Mouse (Mus musculus) limb, embryonic 14.5 days (tissue): Measurements from ENCODE around the gene Ulk4. TPM values are rescaled to one million over a fixed set of nuclear protein-coding genes. Genes with fewer than 3 reads are reported as not detected.

ENCODE experiments used
- ATAC-seq: fragments of 200-750 bp; cut with Nextera tagmentation; 2 replicates; pipeline ENCODE4 v1.8.0; 2017; ENCODE audit warnings: low read depth, moderate number of reproducible peaks, moderate TSS enrichment; ENCODE audit not compliant: low FRiP score
- DNase-seq: peaks from one replicate; pipeline ENCODE4 v3.0.0-alpha.2; 2015; ENCODE audit warnings: low spot score
- H3K27ac ChIP-seq: fragments of 300-500 bp; sonication (generic); replicated peaks from 2 replicates; pipeline ENCODE4 v1.5.1; 2014; ENCODE audit warnings: low read depth, mild to moderate bottlenecking, low read length, moderate library complexity, mixed read lengths
- H3K27me3 ChIP-seq: fragments of 300-500 bp; sonication (generic); 2 replicates; pipeline ENCODE4 v1.6.1; 2014; ENCODE audit warnings: low read length, mixed read lengths; ENCODE audit not compliant: control insufficient read depth, insufficient read depth
- H3K36me3 ChIP-seq: fragments of 300-500 bp; sonication (generic); 2 replicates; pipeline ENCODE4 v1.6.1; 2014; ENCODE audit warnings: mild to moderate bottlenecking, low read length, moderate library complexity, mixed read lengths; ENCODE audit not compliant: control insufficient read depth, insufficient read depth
- H3K4me1 ChIP-seq: fragments of 300-500 bp; sonication (generic); 2 replicates; pipeline ENCODE4 v1.6.1; 2014; ENCODE audit warnings: antibody characterized with exemption, low read length, mixed read lengths; ENCODE audit not compliant: control insufficient read depth, insufficient read depth
- H3K4me2 ChIP-seq: fragments of 300-500 bp; sonication (generic); replicated peaks from 2 replicates; pipeline ENCODE4 v1.6.1; 2014; ENCODE audit warnings: low read depth, mild to moderate bottlenecking, low read length, moderate library complexity; ENCODE audit not compliant: severe bottlenecking
- H3K4me3 ChIP-seq: fragments of 300-500 bp; sonication (generic); replicated peaks from 2 replicates; pipeline ENCODE4 v1.5.1; 2014; ENCODE audit warnings: low read length
- H3K9ac ChIP-seq: fragments of 300-500 bp; sonication (generic); 2 replicates; pipeline ENCODE4 v1.6.1; 2014; ENCODE audit warnings: mild to moderate bottlenecking, low read depth, low read length, moderate library complexity; ENCODE audit not compliant: severe bottlenecking
- H3K9me3 ChIP-seq: fragments of 300-500 bp; sonication (generic); 2 replicates; pipeline ENCODE4 v1.6.1; 2016; ENCODE audit warnings: low read length; ENCODE audit not compliant: control insufficient read depth
- POLR2A ChIP-seq: fragments of 200-500 bp; IDR thresholded peaks from 2 replicates; pipeline ENCODE4 v1.8.0; 2012; ENCODE audit warnings: inconsistent platforms, mild to moderate bottlenecking, moderate library complexity, borderline replicate concordance; ENCODE audit not compliant: insufficient read depth, insufficient read length; ENCODE audit errors: extremely low read depth
- WGBS: fragments of 180-500 bp; shearing (Covaris S2); extraction: QIAGEN DNeasy Blood & Tissue Kit; methylation state at CpG from one replicate; pipeline ENCODE4 v1.1.7; 2014; 5-methylcytosine and 5-hydroxymethylcytosine counted together
- polyA plus RNA-seq, 2 experiments: library from polyadenylated mRNA; depleted of rRNA in 1 of 2; stranded (reverse) in 1 of 2; unstranded in 1 of 2; fragments of >200 nt; fragmentation: Nextera tagmentation in 1 of 2; extraction: Ambion mirVana in 1 of 2; gene quantifications; 2 replicates each; pipeline versions ENCODE4 v1.2.1 to v1.2.3; 2012 to 2014

The Ulk4 gene
- polyA plus RNA-seq, 2 experiments, result 6.4 to 123 TPM

DNA sequence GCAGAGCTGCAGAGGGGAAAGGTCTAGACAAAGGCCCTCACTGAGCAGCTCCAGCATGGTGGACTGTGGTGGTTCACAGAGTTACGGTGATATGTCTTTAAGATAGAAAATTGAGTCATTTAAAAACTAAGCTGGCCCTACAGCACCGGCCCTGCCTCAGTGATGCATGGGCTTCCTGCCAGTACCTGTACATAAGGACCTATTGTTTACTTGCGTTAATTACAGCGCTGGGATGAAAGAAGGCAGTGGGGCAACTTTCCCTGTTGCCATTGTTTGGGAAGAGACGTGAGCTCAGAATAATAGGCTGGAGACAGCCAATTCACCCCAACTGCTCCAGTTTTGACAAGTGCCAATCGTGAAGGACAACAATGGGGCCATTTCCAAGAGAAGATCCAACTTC is 344.6 kb downstream of the Ulk4 start:
- no peak overlapping the region for H3K4me2 ChIP-seq
- no peak overlapping the region for H3K4me3 ChIP-seq
- H3K9ac ChIP-seq, result no peak overlapping the region
- no peak for TF ChIP-seq POLR2A
- no peak for ATAC-seq
- no peaks in the 10 kb centered on the region for H3K27me3 ChIP-seq
- H3K9me3 ChIP-seq, result no peaks in the 10 kb centered on the region
- no peak for DNase-seq
- H3K4me1 ChIP-seq, result peaks cover 21% of the 10 kb centered on the region
- no peak overlapping the region for H3K27ac ChIP-seq
- 73% methylated on average over 6 of the region's 6 CpGs for WGBS
- no peaks in the 10 kb centered on the region for H3K36me3 ChIP-seq

DNA sequence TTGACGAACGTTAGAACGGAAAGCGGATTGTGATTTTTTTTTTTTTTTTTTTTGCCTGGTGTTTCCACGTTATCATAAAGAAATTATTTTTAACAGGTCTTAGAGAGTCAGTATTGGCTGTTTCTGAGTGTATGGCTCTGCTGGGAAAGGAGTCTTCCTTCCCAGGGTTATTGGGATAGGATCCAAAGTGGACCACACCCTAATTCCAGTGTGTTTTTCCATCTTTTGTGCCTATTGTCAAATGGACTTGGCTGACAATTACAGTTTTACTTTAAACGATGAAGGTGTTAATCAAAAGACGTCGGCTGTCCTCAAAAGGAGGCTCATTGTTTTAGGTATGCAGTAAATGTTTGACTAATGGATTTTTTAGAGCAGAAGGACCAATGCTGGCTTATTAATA is 346.2 kb downstream of the Ulk4 start:
- Histone ChIP-seq H3K27ac (no peak overlapping the region), H3K4me2 (no peak overlapping the region), H3K4me3 (no peak overlapping the region), H3K36me3 (no peaks in the 10 kb centered on the region), H3K9ac (no peak overlapping the region), H3K4me1 (peaks cover 8% of the 10 kb centered on the region), H3K9me3 (no peaks in the 10 kb centered on the region), H3K27me3 (no peaks in the 10 kb centered on the region)
- no peak for DNase-seq
- 77% methylated on average over 8 of the region's 8 CpGs for WGBS
- ATAC-seq, result no peak
- no peak for TF ChIP-seq POLR2A

DNA sequence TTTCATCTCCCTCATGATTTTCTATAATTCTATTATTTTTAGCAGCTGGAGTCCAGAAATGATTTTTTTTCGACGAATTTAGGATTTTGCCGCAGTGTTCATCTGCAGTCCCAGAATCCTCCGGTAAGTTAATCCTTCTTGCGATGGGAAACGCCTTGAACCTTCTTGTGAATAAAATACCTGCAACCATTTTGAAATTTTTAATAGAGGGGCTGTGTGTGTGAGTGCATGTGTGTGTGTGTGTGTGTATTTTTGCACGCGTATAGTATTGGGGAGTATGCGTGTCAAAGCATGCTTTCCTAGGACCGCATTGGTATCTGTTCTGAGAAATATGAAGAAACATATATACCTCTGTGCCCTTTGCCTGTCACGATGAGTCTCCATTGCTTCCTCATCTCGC is 347.0 kb downstream of the Ulk4 start:
- H3K9ac ChIP-seq, result no peak overlapping the region
- no peaks in the 10 kb centered on the region for H3K27me3 ChIP-seq
- H3K27ac ChIP-seq, result no peak overlapping the region
- no peaks in the 10 kb centered on the region for H3K36me3 ChIP-seq
- 93% methylated on average over 12 of the region's 12 CpGs for WGBS
- no peak for TF ChIP-seq POLR2A
- 0 out of 2 replicates have a peak, but pooled peaks cover 2% of the 10 kb centered on the region for H3K4me1 ChIP-seq
- H3K4me3 ChIP-seq, result no peak overlapping the region
- no peak for DNase-seq
- no peaks in the 10 kb centered on the region for H3K9me3 ChIP-seq
- ATAC-seq, result no peak
- H3K4me2 ChIP-seq, result no peak overlapping the region

DNA sequence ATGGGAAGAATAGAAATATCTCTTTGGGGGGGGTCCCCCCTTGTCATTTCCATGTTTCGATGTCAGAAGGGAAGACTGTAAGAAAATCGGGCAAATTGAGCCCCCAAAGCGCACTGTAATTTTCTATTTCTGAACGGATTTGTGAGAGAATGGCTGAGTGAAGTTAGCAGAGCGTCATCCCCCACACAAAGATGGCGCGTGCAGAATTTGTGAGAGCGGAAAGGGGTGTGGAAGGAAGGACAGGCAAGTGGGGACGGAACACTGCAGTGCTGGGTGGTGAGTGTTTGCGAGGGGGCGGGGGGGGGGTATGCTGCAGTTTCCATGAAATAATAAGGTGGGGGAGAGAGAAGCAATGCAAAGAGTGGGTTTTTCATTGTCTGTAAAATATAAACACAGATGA is 347.9 kb downstream of the Ulk4 start, which contains the start of gene Ctnnb1:
TSS of gene Ctnnb1 (plus strand) at position 136 of the 400 bp plus-strand sequence.
- WGBS, result 73% methylated on average over 11 of the region's 11 CpGs
- ATAC-seq, result no peak
- Histone ChIP-seq H3K4me1 (0 out of 2 replicates have a peak, but pooled peaks cover 2% of the 10 kb centered on the region), H3K36me3 (no peaks in the 10 kb centered on the region), H3K4me3 (no peak within 1 kb of the TSS), H3K27ac (no peak within 1 kb of the TSS), H3K9me3 (no peaks in the 10 kb centered on the region), H3K4me2 (no peak within 1 kb of the TSS), H3K27me3 (no peaks in the 10 kb centered on the region), H3K9ac (no peak within 1 kb of the TSS)
- no peak for TF ChIP-seq POLR2A
- no peak for DNase-seq

DNA sequence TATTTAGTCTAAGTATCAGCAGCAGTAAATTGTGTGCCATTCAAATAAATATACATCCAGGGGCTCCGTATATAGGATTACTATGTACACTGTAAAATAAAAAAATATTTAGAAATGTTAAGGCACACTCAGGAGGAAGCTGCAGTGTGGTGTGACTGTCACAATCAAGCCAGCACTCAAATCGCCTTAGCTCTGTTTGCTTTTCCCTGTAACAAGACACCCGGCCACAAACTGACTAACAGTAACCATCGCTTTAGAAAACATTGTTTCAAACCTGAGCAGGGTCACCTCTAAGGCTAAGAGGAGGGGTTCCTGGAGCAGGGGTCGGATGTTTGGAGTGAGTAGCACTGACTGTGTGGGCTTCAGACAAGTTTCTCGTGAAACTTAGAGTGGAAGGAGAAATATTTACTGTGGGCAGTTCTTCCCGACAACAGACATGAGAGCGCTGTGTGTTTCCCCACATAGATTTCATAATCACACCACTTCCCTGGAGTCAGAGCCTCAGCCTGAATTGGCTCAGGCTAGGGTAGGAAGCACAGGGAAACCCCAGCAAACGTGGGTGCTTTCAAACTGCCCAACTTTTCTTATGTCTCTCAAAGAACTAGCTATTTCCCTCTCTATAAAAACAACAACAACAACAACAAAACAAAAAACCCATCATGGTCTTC is 349.9 kb downstream of the Ulk4 start:
- Histone ChIP-seq H3K36me3 (no peaks in the 10 kb centered on the region), H3K9ac (no peak overlapping the region), H3K4me3 (no peak overlapping the region), H3K27ac (no peak overlapping the region), H3K9me3 (no peaks in the 10 kb centered on the region), H3K27me3 (no peaks in the 10 kb centered on the region), H3K4me2 (no peak overlapping the region), H3K4me1 (no peaks in the 10 kb centered on the region)
- DNase-seq, result no peak
- WGBS, result 26% methylated on average over 9 of the region's 9 CpGs
- TF ChIP-seq POLR2A, result no peak
- ATAC-seq, result no peak
